Mouse (Mus musculus) thymus, postnatal 10 days (tissue): ENCODE results near the gene Trim59.
A peak's percentile ranks its signal among the peaks of the same experiment; 100 is the strongest.
"Not testable (repeated sequence)": the region's sequence is repeated elsewhere in the genome, so short reads cannot be mapped to it uniquely, and the experiment has no call there.

ENCODE experiments used
- DNase-seq, 2 experiments: peaks; one replicate each; pipeline ENCODE4 v3.0.0; 2021; ENCODE audit warnings: low spot score in 2 of 2

The Trim59 gene

GRCm38 (mm10) chr3:69044645-69045399 is at the start of gene Trim59:
Trim59 (minus strand) TSS chr3:69044755.
- peak; percentile 84 to 90 for DNase-seq

- peak in 1 of 2 experiments; percentile 23 for DNase-seq
Measured at GRCm38 (mm10) chr3:69064005-69064404, 19.4 kb upstream of the Trim59 start.

GRCm38 (mm10) chr3:69062764-69063163 is 18.2 kb upstream of the Trim59 start:
- DNase-seq: no peak

GRCm38 (mm10) chr3:69060672-69061071 is 16.1 kb upstream of the Trim59 start:
- DNase-seq: no peak

- DNase-seq: no peak
Measured at GRCm38 (mm10) chr3:69055871-69056270, 11.3 kb upstream of the Trim59 start.

- no peak for DNase-seq
Measured at GRCm38 (mm10) chr3:69054760-69055432, 10.3 kb upstream of the Trim59 start.

GRCm38 (mm10) chr3:69051894-69052293 is 7.3 kb upstream of the Trim59 start:
- no peak for DNase-seq

GRCm38 (mm10) chr3:69049011-69049410 is 4.5 kb upstream of the Trim59 start:
- no peak for DNase-seq

- no peak for DNase-seq
Measured at GRCm38 (mm10) chr3:69047684-69048083, 3.1 kb upstream of the Trim59 start.

- DNase-seq: no peak
Measured at GRCm38 (mm10) chr3:69046509-69046908, 2.0 kb upstream of the Trim59 start.

- DNase-seq: no peak
Measured at GRCm38 (mm10) chr3:69045750-69046149, 1.2 kb upstream of the Trim59 start.

- DNase-seq: no peak
Measured at GRCm38 (mm10) chr3:69045400-69045703, 797 bp upstream of the Trim59 start.

GRCm38 (mm10) chr3:69044167-69044591 is 376 bp downstream of the Trim59 start:
- DNase-seq: no peak

GRCm38 (mm10) chr3:69041298-69041697 is 3.3 kb downstream of the Trim59 start:
- DNase-seq: no peak

GRCm38 (mm10) chr3:69040105-69040504 is 4.5 kb downstream of the Trim59 start:
- DNase-seq: no peak

- no peak for DNase-seq
Measured at GRCm38 (mm10) chr3:69026133-69026783, 18.3 kb downstream of the Trim59 start.

- DNase-seq: no peak
Measured at GRCm38 (mm10) chr3:69020764-69021163, 23.8 kb downstream of the Trim59 start.

GRCm38 (mm10) chr3:69020285-69020684 is 24.3 kb downstream of the Trim59 start:
- DNase-seq: peak in 1 of 2 experiments; percentile 37

GRCm38 (mm10) chr3:69018635-69019034 is 25.9 kb downstream of the Trim59 start:
- not testable (repeated sequence) for DNase-seq

- no peak for DNase-seq
Measured at GRCm38 (mm10) chr3:69017181-69017580, 27.4 kb downstream of the Trim59 start.

- DNase-seq: no peak
Measured at GRCm38 (mm10) chr3:69008873-69009272, 35.7 kb downstream of the Trim59 start.

GRCm38 (mm10) chr3:69006246-69006760 is 38.3 kb downstream of the Trim59 start:
- peak; percentile 18 to 28 for DNase-seq
